Mouse (Mus musculus) liver, embryonic 12.5 days (tissue): ENCODE measurements around the gene Fam177a. TPM values are rescaled to one million over a fixed set of nuclear protein-coding genes. Genes with fewer than 3 reads are reported as not detected.
"Not testable (repeated sequence)": the region's sequence is repeated elsewhere in the genome, so short reads cannot be mapped to it uniquely, and the experiment has no call there.

Experiments used
- ATAC-seq: fragments of 200-750 bp; cut with Nextera tagmentation; 2 replicates; pipeline ENCODE4 v1.8.0; 2017; ENCODE audit warnings: moderate number of reproducible peaks, mild to moderate bottlenecking, moderate library complexity
- H3K27ac ChIP-seq: fragments of 300-500 bp; sonication (generic); 2 replicates; pipeline ENCODE4 v1.5.1; 2016; ENCODE audit warnings: mild to moderate bottlenecking
- H3K27me3 ChIP-seq: fragments of 300-500 bp; sonication (generic); replicated peaks from 2 replicates; pipeline ENCODE4 v1.6.1; 2016; ENCODE audit warnings: mild to moderate bottlenecking, moderate library complexity
- H3K36me3 ChIP-seq: fragments of 300-500 bp; sonication (generic); 2 replicates; pipeline ENCODE4 v1.6.1; 2016; ENCODE audit warnings: mild to moderate bottlenecking, moderate library complexity
- H3K4me1 ChIP-seq: fragments of 300-500 bp; sonication (generic); 2 replicates; pipeline ENCODE4 v1.6.1; 2016
- H3K4me2 ChIP-seq: fragments of 300-500 bp; sonication (generic); 2 replicates; pipeline ENCODE4 v1.6.1; 2016; ENCODE audit warnings: mild to moderate bottlenecking, moderate library complexity
- H3K4me3 ChIP-seq: fragments of 300-500 bp; sonication (generic); 2 replicates; pipeline ENCODE4 v1.5.1; 2016; ENCODE audit warnings: mild to moderate bottlenecking, moderate library complexity
- H3K9ac ChIP-seq: fragments of 300-500 bp; sonication (generic); 2 replicates; pipeline ENCODE4 v1.6.1; 2016; ENCODE audit warnings: mild to moderate bottlenecking, moderate library complexity
- H3K9me3 ChIP-seq: fragments of 300-500 bp; sonication (generic); replicated peaks from 2 replicates; pipeline ENCODE4 v1.6.1; 2016; ENCODE audit warnings: mild to moderate bottlenecking, moderate library complexity
- WGBS: fragments of 180-500 bp; shearing (Covaris S2); methylation state at CpG from one replicate; pipeline ENCODE4 v1.1.7; 2016; ENCODE audit not compliant: insufficient replicate concordance; 5-methylcytosine and 5-hydroxymethylcytosine counted together
- polyA plus RNA-seq: library from polyadenylated mRNA; unstranded; fragments of >200 nt; fragmentation: Nextera tagmentation; extraction: Ambion mirVana; gene quantifications from 2 replicates; pipeline ENCODE4 v1.2.1, GENCODE M21; 2016

The Fam177a gene
- polyA plus RNA-seq, 1 experiment from 2014 or later, result 11.8 TPM

- not testable (repeated sequence) for H3K36me3 ChIP-seq, H3K27ac ChIP-seq, ATAC-seq, H3K27me3 ChIP-seq, H3K4me3 ChIP-seq, H3K4me2 ChIP-seq, H3K4me1 ChIP-seq, H3K9me3 ChIP-seq, H3K9ac ChIP-seq
- WGBS, result no CpG with 5 or more reads among the region's 7 CpGs
Observed at GRCm38 (mm10) chr12:55167034-55167557, 42.8 kb downstream of the Fam177a start.

DNA sequence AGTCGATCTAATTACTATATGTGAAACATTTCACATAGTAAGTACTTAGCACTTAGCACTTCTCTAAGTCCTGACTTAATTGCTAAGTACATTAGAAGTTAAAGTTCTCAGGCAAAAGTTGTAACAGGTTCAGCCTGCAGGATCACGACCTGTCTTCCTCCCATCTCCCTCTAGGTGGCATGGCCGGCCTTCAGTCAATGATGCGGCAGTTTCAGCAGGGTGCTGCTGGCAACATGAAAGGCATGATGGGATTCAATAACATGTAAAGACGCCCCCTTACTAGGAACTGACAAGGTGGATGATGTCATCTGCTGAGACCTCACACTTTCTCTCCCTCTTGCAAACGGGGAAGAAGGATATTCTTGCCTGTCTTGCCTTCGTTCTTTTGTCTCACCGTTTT, 63.4 kb downstream of the Fam177a start:
- 0 out of 2 replicates have a peak, but pooled peaks have one; percentile 42 for ATAC-seq
- H3K27me3 ChIP-seq, H3K27ac ChIP-seq, H3K4me3 ChIP-seq, H3K4me1 ChIP-seq, H3K4me2 ChIP-seq, H3K9ac ChIP-seq, H3K9me3 ChIP-seq, H3K36me3 ChIP-seq: not testable (repeated sequence)
- WGBS, result no CpG with 5 or more reads among the region's 8 CpGs

DNA sequence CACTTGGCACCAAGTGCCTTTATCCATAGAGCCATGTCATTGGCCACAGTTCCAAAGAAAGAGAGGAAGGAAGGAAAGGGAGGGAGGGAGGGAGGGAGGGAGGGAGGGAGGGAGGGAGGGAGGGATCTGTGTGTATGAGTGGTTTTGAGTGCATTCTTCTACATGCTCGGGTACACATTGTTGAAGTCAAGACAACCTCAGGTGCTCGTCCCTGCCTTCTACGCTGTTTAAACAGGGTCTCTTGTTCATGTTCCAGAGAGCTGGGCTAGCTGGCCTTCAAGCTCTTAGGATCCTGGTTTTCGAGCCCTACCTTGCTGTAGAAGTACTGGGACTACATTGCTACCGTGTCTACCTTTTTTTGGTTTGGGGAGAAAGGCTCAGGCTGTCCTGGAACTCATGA, 64.9 kb downstream of the Fam177a start:
- H3K9me3 ChIP-seq, H3K4me2 ChIP-seq, H3K4me1 ChIP-seq, ATAC-seq, H3K27me3 ChIP-seq, H3K9ac ChIP-seq, H3K36me3 ChIP-seq, H3K4me3 ChIP-seq, H3K27ac ChIP-seq: not testable (repeated sequence)
- whole genome bisulfite sequencing, result no CpG with 5 or more reads among the region's 5 CpGs

Other genes with a start within 250 kb of the Fam177a start
- 0.49 TPM in 1 of 2 replicates, not detected in the other for gene Gm20403, start 137.9 kb upstream of the Fam177a start, polyA plus RNA-seq
- 47.6 and 54.4 TPM in 2 replicates for gene Baz1a, start 110.1 kb upstream of the Fam177a start, polyA plus RNA-seq
- 31.5 and 33.0 TPM in 2 replicates for gene 2700097O09Rik, start 44.4 kb upstream of the Fam177a start, polyA plus RNA-seq
- 105 and 106 TPM in 2 replicates for gene Srp54a, start 44.2 kb upstream of the Fam177a start, polyA plus RNA-seq
- gene Srp54b, start 30.6 kb downstream of the Fam177a start, polyA plus RNA-seq, result 35.8 and 40.3 TPM in 2 replicates
- 2.1 TPM in 1 of 2 replicates, not detected in the other for gene 1700047I17Rik2, start 75.1 kb downstream of the Fam177a start, polyA plus RNA-seq
- gene Srp54c, start 105.7 kb downstream of the Fam177a start, polyA plus RNA-seq, result 49.3 and 51.6 TPM in 2 replicates
- 12.4 and 13.4 TPM in 2 replicates for gene 1110008L16Rik, start 175.1 kb downstream of the Fam177a start, polyA plus RNA-seq
- gene Ppp2r3c, start 178.5 kb downstream of the Fam177a start, polyA plus RNA-seq, result 10.3 and 11.8 TPM in 2 replicates